Mouse (Mus musculus) kidney, adult 2 months (tissue): Measurements from ENCODE around the gene Xcl1.

ENCODE experiments used
- CTCF ChIP-seq: fragments of 200-500 bp; conservative IDR thresholded peaks from 2 replicates; pipeline ENCODE4 v1.5.1; 2011; ENCODE audit warnings: low read depth, mild to moderate bottlenecking, control low read depth, low read length, moderate library complexity, mixed read lengths; ENCODE audit not compliant: insufficient read depth, insufficient read length
- POLR2A ChIP-seq: fragments of 200-500 bp; IDR thresholded peaks from one replicate; pipeline ENCODE4 v1.6.1; 2011; ENCODE audit warnings: low read depth, low read length, control low read depth

- no peak for TF ChIP-seq POLR2A
- no peak for TF ChIP-seq CTCF
Observed at GRCm38 (mm10) chr1:164959160-164959559, 23.8 kb upstream of the Xcl1 start.
